Comparison of ENCODE assay signal across 10 mouse cellular contexts in genomic region chr9:105520776-105521552, GRCm38 (mm10). TPM values are rescaled to one million over a fixed set of nuclear protein-coding genes. Genes with fewer than 3 reads are reported as not detected.
A peak's percentile ranks its signal among the peaks of the same experiment; 100 is the strongest.
DNase-seq lines count a peak whose midpoint lies in the region; ATAC-seq and TF ChIP-seq lines count a peak whose summit lies in the region.
"Had no signal": no experiment of that assay in that cellular context is flagged by ENCODE, and none has a peak within 500 bp of the region (broad histone marks: within the 10 kb centered on the region; RNA-seq: fewer than 3 reads in every experiment).

No protein-coding gene starts in this region.

- no peaks in the 10 kb centered on the region; the same call in 1 of the 2 replicates for H3K4me1 ChIP-seq in cortical plate, adult 2 months (ENCODE audit: control insufficient read depth, insufficient read depth, low read length)
- H3K4me1 ChIP-seq in lung, embryonic 15.5 days: peaks cover 12% of the 10 kb centered on the region

- no peaks in the 10 kb centered on the region for H3K27me3 ChIP-seq in lung, embryonic 15.5 days
- H3K27me3 ChIP-seq: Patski had no signal

- H3K9me3 ChIP-seq in lung, embryonic 15.5 days: no peaks in the 10 kb centered on the region
- H3K9me3 ChIP-seq: limb, embryonic 12.5 days had no signal

- ATAC-seq in lung, embryonic 15.5 days (ENCODE audit: borderline replicate concordance, extremely low read depth, low FRiP score, low TSS enrichment): peak; percentile 56; the same call in 1 of the 2 replicates
- no peak for ATAC-seq in CD4-positive, CD25-positive, alpha-beta regulatory T cell, adult 4 months
- ATAC-seq: Patski had no signal

- peak overlapping the region; percentile 17; the same call in 1 of the 2 replicates for H3K4me3 ChIP-seq in layer of hippocampus, adult 2 months
- peak overlapping the region; percentile 15; the same call in 1 of the 2 replicates for H3K4me3 ChIP-seq in cortical plate, adult 2 months (ENCODE audit: insufficient read depth, low read length)
- H3K4me3 ChIP-seq in lung, embryonic 15.5 days: peak overlapping the region; percentile 24
- H3K4me3 ChIP-seq: limb, embryonic 12.5 days had no signal

- TF ChIP-seq POLR2A in cortical plate, adult 2 months (IDR thresholded peaks at IDR 0.05; ENCODE audit: extremely low read depth, insufficient read depth, low read length): no peak

- whole genome bisulfite sequencing in lung, embryonic 15.5 days: 12% methylated on average over 24 of the region's 24 CpGs

- no peaks in the 10 kb centered on the region for H3K36me3 ChIP-seq in lung, embryonic 15.5 days
- H3K36me3 ChIP-seq: limb, embryonic 12.5 days had no signal

- no peak overlapping the region for H3K9ac ChIP-seq in lung, embryonic 15.5 days
- H3K9ac ChIP-seq: limb, embryonic 12.5 days had no signal

- peak overlapping the region; percentile 91; the same call in 1 of the 2 replicates for H3K27ac ChIP-seq in layer of hippocampus, adult 2 months
- no peak overlapping the region for H3K27ac ChIP-seq in cortical plate, adult 2 months (ENCODE audit: insufficient read depth, low read length)
- no peak overlapping the region for H3K27ac ChIP-seq in lung, embryonic 15.5 days
- H3K27ac ChIP-seq: limb, embryonic 12.5 days had no signal

- peak overlapping the region; percentile 53 for H3K4me2 ChIP-seq in lung, embryonic 15.5 days
- H3K4me2 ChIP-seq: limb, embryonic 12.5 days had no signal

- no peak for TF ChIP-seq CTCF in layer of hippocampus, adult 2 months (conservative IDR thresholded peaks at IDR 0.05)
- no peak for TF ChIP-seq CTCF in cortical plate, adult 2 months (IDR thresholded peaks at IDR 0.05; ENCODE audit: extremely low read depth, insufficient read depth, low read length)

- DNase-seq in layer of hippocampus, adult 2 months (ENCODE audit: low spot score in 2 of 2): no peak
- DNase-seq in layer of hippocampus, postnatal 10 days (ENCODE audit: low spot score in 2 of 2): no peak
- DNase-seq in induced T-regulatory cell, adult 2 months (ENCODE audit: low read depth): peak; percentile 16
- DNase-seq in yolk sac, embryonic 10.5 days (ENCODE audit: low spot score): peak; percentile 63
- no peak for DNase-seq in layer of hippocampus, adult 9-11 months

RNA-seq across cellular contexts. Expression of gene Atp2c1, which starts 6.2 kb away (rescaled TPM):
- total RNA-seq in layer of hippocampus, adult 2 months (2021): 100 to 1,000 TPM; 245 to 250 TPM
- total RNA-seq in layer of hippocampus, postnatal 10 days (2021): 100 to 1,000 TPM; 252 to 278 TPM
- polyA plus RNA-seq in cortical plate, adult 2 months (2012; rRNA removed): 131 and 153 TPM in 2 replicates
- polyA plus RNA-seq in lung, embryonic 15.5 days (2015; fragmentation: Nextera tagmentation; extraction: Ambion mirVana): 62.5 and 73.8 TPM in 2 replicates
- polyA plus RNA-seq in CD4-positive, CD25-positive, alpha-beta regulatory T cell, adult 4 months (2017; shearing (Covaris generic)): 10 to 100 TPM; 19.2 to 20.3 TPM

Comparison
In these comparisons a context has a peak if more than half of its experiments do, and no peak if none do; other contexts are left out.
1. DNase-seq: peak in induced T-regulatory cell, adult 2 months (single experiment) and yolk sac, embryonic 10.5 days (single experiment); none in layer of hippocampus, adult 2 months (0 of 2), layer of hippocampus, postnatal 10 days (0 of 2) and layer of hippocampus, adult 9-11 months (single experiment).
2. Peak in every context shown above with its lines, with median percentiles within 50 percentile points of each other: H3K4me3 ChIP-seq.